Mouse (Mus musculus) MEL-GATA-1-ER (cell line): ENCODE measurements around the gene Txlng.

Source experiments
- DNase-seq: peaks from one replicate; pipeline ENCODE4 v3.0.0-alpha.2; 2012; ENCODE audit warnings: low read depth; ENCODE audit errors: extremely low read depth

The Txlng gene

GRCm38 (mm10) chrX:162760115-162760942 is 68.9 kb downstream of the Txlng start, which contains the start of gene Rbbp7:
Rbbp7 (plus strand) TSS chrX:162760402.
- peak; percentile 76 for DNase-seq

- DNase-seq: peak; percentile 54
Measured at GRCm38 (mm10) chrX:162759251-162760114, 69.8 kb downstream of the Txlng start.

- DNase-seq: no peak
Measured at GRCm38 (mm10) chrX:162756058-162756457, 73.2 kb downstream of the Txlng start.

- DNase-seq: no peak
Measured at GRCm38 (mm10) chrX:162754314-162754713, 74.9 kb downstream of the Txlng start.

GRCm38 (mm10) chrX:162752418-162752817 is 76.8 kb downstream of the Txlng start:
- no peak for DNase-seq

- no peak for DNase-seq
Measured at GRCm38 (mm10) chrX:162748696-162749420, 80.4 kb downstream of the Txlng start.

GRCm38 (mm10) chrX:162736140-162736659 is 93.1 kb downstream of the Txlng start:
- no peak for DNase-seq

- DNase-seq: peak; percentile 81
Measured at GRCm38 (mm10) chrX:162734997-162735929, 94.0 kb downstream of the Txlng start.

- no peak for DNase-seq
Measured at GRCm38 (mm10) chrX:162730031-162730430, 99.2 kb downstream of the Txlng start.
